Mouse (Mus musculus): Measurements from ENCODE around the gene Gm44790.

DNA sequence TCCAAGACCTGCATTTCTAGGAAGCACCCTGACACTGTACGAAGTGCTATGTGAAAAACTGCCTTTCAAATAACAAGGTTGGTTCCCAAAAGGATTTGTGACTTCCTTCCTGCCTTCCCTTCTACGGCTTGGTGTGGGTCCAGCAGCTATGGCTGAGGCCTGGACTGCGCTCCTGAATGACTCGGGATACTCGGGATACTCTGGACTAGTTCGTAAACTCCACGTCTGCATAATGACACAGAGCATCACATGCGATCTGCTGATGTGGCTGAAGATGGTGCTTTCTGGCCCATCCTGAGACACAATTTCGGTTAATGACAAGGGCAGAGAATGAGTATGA is 45.3 kb downstream of the Gm44790 start:
- TF ChIP-seq GATA1 (IDR thresholded peaks at IDR 0.05; ENCODE audit: borderline replicate concordance, low read length) (no peak), FLI1 (IDR thresholded peaks at IDR 0.05; ENCODE audit: low read length) (no peak)

Data from megakaryocyte, embryonic 14.5 days (primary cell).